Mouse (Mus musculus) lung, adult 18-20 months (tissue): ENCODE data around the gene 2310011J03Rik.

Source experiments
- DNase-seq, 2 experiments: peaks; one replicate each; pipeline ENCODE4 v3.0.0; 2022; ENCODE audit warnings: mixed read lengths in 2 of 2

Gene 2310011J03Rik

DNA sequence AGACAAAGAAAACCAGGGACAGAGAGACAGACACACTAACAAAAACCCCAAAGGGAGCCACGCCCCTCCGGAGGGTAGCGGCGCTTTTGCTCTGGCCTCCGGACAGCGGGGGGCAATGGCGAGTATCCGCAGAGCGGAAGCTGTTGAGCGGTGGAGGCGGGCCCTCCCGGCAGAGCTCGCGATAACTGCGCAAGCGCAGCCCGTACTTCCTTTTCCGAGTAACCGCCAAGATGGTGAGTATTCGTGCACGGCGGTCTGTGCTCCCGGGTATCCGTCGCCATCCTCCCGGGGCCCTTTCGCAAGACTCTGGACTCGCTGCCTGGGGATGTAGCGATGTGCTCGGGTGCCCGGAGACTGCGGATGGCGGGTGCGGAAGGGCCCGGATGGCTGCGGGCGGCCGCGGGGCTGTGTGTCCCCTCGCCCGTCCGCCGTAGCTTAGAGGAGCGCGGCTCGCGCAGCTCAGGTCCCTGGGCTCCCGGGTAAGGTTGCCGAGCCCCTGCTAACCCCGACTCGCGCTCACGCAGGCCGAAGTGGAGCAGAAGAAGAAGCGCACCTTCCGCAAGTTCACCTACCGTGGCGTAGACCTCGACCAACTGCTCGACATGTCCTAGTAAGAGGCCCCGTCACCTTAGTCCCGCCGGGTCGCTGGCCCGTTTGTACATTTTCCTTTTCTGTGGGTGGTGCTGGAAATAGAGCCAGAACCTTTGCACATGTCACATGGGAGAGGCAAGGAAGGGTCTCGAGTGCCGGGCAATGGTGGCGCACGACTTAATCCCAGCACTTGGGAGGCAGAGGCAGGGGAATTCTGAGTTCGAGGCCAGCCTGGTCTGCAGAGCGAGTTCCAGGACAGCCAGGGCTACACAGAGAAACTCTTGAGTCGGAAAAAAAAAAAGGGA, 27.8 kb downstream of the 2310011J03Rik start, which contains the start of gene Rps15:
Gene Rps15, plus strand, starts transcription at position 203 of the 896 bp plus-strand sequence.
- peak; percentile 94 to 96 for DNase-seq

- DNase-seq: no peak
These were observed 31.7 kb downstream of the 2310011J03Rik start for GRCm38 (mm10) chr10:80288657-80289056.

DNA sequence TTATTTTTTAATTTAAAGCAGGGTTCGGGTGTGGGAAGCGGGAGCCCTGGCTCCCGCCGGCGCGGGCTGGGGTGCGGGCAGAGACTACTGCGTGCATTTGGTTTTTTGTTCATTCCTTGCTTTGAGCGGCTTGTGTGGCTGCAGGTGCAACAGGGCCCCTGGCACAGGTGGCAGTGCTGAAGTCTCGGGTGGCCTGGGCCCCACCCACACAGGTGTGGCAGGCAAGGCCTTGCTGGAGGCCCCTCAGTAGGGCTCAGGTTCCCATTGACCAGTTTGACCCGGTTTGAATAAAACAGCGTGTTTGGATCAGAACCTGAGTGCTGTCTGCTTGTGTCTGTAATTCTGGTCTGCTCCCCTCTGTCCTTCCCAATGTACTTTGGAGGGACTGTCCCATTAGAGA, 32.2 kb downstream of the 2310011J03Rik start:
- DNase-seq: no peak

DNA sequence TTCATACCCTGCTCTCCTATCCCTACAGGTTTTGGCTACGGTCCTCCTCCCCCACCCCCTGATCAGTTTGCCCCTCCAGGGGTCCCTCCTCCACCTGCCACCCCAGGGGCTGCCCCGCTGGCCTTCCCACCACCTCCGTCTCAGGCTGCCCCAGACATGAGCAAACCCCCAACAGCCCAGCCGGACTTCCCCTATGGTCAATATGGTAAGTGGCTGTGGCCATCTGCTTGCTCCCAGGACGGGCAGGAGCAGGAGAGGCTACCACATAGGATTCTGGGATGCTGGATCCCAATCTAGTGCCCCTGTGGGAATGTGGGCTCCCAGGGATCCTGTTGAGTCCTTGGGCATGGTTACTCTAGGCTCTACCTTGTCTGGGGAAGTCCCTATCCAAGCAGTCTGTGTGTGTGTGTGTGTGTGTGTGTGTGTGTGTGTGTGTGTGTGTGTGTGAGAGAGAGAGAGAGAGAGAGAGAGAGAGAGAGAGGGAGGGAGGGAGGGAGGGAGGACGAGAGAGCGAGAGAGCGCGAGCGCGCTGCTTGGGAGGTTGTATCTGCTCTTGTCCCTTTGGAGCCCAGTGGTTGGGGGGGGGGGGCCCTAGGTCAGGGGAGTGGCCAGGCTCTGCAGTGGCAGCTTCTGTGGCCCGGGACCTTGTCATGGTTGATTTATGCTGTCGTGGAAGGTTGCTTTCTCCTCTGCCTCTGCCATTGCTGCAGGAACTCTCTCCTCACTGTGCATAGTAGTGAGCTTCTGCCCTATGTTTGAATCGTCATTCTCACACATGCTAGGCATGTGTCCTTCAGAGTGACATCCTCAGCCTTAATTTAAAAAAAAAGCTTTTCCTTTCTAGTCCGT, 34.9 kb downstream of the 2310011J03Rik start:
- no peak for DNase-seq

DNA sequence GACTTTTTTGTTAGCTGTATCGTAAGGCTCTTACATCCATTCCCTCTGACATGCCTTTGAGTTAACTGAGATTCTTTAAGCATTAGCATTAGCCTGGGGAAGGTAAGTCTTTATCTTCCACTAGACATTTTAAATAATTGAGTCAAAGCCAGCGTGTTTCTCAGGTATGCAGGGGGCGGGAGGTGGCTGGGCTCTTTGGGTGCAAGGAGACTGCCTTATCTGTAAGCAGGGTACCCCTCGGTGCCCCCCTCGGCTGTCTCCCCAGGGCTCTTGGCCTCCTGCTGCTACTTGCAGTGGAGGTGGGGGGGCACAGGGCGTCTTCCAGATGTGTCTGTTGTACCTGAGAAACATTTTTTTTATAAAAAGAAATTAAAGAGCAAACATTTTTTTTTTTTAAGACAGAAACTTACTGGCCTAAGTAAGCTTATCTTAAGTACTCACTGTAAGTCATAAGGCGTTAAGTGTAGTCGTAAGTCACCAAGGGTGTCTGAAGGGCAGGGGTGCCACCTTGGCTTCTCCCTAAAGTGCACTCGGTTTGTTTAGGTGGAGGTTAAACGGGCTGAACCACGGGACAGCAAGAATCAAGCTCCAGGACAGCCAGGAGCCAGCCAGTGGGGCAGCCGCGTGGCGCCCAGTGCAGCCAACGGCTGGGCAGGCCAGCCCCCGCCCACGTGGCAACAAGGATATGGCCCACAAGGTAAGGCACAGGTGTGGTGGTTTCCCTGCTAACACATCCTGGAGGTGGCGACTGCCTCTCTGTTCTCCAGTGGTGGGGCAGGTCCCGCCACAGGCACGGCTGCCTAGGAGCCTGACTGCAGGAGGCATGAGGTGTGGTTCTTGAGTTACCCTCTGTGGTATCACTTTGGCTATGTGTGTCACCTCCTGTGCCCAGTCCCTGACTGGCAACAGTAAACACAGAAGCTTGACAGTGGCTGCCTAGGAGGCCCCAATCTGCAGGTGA, 37.6 kb downstream of the 2310011J03Rik start:
- DNase-seq: peak; percentile 61 to 76

- DNase-seq: peak; percentile 79 to 88
These were observed 38.4 kb downstream of the 2310011J03Rik start for GRCm38 (mm10) chr10:80281921-80282371.

DNA sequence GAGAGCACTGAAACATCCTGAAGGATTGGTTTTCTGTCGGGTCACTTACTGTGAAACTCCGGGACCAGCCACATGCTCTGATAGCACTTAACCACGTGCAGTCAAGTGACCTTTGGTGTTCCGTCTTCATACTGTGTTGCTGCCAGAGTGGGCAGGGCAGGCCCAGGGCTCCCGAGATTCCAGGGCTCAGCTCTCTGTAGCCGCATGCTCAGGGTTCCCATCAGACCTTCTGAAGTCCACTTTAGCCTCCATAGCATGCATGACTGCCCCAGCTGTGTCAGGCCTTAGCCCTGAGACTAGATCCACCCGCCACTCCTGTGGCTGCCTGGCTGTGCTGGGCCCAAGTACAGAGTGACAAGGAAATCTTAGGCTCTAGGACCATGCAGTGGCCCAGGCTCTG, 39.0 kb downstream of the 2310011J03Rik start:
- DNase-seq: peak; percentile 59 to 75

DNA sequence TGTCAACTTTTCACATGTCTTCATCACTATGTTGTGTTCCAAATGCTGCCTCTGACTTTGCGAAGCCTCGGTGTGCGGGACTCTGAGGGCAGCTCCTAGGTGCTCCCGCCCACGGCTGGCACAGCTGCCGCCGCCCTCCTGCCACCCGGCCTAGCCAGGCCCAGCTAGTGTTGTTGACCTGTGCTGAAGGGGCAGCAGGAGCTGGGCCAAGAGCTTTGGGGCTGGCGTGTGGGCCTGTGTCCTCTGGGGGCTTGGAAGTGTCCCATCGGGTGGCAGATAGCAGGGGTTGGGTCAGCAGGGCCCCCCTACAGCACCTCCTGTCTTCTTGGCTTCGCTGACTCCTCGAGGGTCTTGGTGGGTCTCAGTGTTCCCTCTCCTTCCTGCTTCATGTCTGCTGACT, 41.1 kb downstream of the 2310011J03Rik start:
- no peak for DNase-seq

GRCm38 (mm10) chr10:80278390-80278789, 41.9 kb downstream of the 2310011J03Rik start:
- DNase-seq: no peak

GRCm38 (mm10) chr10:80276238-80276637, 44.1 kb downstream of the 2310011J03Rik start:
- DNase-seq: peak; percentile 39 to 56

- DNase-seq: peak; percentile 61 to 72
These were observed 46.5 kb downstream of the 2310011J03Rik start for GRCm38 (mm10) chr10:80273847-80274246.

DNA sequence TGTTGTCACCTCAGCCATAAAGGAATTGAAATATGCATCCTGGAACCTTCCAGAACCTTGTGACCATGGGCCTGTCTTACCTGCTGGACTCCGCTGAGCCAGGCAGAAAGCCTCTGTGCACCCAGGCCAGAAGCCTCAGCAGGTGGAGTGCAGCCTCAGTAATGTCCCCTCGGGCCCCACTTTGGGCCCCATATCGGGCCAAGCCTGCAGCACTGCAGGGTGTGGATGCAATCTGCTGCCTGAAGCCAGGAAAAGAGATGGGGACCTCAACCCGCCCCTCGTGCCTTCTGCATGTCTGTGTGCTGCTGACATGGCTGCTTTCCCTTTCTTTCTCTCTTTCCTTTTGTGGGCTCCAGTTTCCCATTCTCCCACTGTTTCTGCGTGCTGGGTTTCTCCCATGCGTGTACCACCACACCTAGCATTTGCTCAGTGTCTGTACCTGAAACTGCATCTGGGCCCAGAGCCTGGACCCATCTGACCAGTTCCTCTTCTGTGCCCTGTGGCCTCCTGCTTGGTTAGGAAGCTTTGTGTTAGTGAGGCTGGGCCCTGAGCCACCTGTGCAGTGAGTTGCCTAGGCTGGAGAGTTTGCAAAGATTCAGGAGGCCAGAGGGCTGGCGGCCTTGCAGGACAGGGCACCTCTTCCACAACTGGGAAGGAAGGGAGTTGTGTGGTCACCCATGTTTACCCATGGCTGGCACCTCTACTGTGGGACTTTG, 48.3 kb downstream of the 2310011J03Rik start:
- peak in 1 of 2 experiments; percentile 41 for DNase-seq

- DNase-seq: no peak
These were observed 49.0 kb downstream of the 2310011J03Rik start for GRCm38 (mm10) chr10:80271186-80271843.

GRCm38 (mm10) chr10:80270734-80271181, 49.6 kb downstream of the 2310011J03Rik start:
- DNase-seq: no peak

DNA sequence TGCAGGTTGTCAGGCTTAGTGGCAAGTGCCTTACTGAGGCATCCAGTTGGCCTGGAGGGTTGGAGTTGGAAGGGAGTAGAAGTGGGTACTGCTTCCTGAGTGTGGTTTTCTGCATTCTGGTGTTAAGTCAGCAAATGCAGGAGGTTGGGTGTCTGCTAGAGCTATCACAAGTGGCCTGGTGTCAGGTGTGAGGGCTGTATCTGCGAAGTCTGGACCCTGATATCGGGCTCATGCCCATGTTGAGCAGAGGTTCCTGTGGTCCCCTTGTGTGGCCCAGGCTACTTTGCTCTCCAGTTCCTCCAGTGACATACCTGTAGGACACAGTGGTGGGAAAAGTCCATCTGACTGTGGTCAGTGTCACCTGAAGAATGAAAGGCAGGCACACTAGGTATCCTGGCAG, 50.2 kb downstream of the 2310011J03Rik start:
- no peak for DNase-seq
